Mouse (Mus musculus) MEL (cell line): ENCODE results near the gene D430042O09Rik. TPM values are rescaled to one million over a fixed set of nuclear protein-coding genes. Genes with fewer than 3 reads are reported as not detected.

Source experiments
- DNase-seq: peaks from one replicate; pipeline ENCODE4 v3.0.0; 2011; ENCODE audit warnings: low read depth, low spot score
- H3K27ac ChIP-seq: 2 replicates; pipeline ENCODE4 v1.5.1; 2012; ENCODE audit warnings: low read depth, mild to moderate bottlenecking, control low read depth, low read length, moderate library complexity; ENCODE audit not compliant: control insufficient read depth
- H3K27me3 ChIP-seq, 2 experiments: fragments of 150-350 bp in 1 of 2; sonication (generic) in 1 of 2; 2 replicates each; pipeline ENCODE4 v1.6.1; 2012; ENCODE audit warnings: low read length in 2 of 2, mild to moderate bottlenecking in 2 of 2, improper control_type of control experiment in 1 of 2, moderate library complexity in 1 of 2; ENCODE audit not compliant: insufficient read depth in 2 of 2, control insufficient read depth in 1 of 2
- H3K36me3 ChIP-seq, 2 experiments: 2 replicates each; pipeline ENCODE4 v1.6.1; 2012 to 2014; ENCODE audit warnings: low read length in 2 of 2, improper control_type of control experiment in 1 of 2, inconsistent platforms in 1 of 2, mild to moderate bottlenecking in 1 of 2; ENCODE audit not compliant: insufficient read depth in 2 of 2, control insufficient read depth in 1 of 2
- H3K4me1 ChIP-seq, 2 experiments: fragments of 150-350 bp in 1 of 2; sonication (generic) in 1 of 2; 2 replicates each; pipeline ENCODE4 v1.6.1; 2012; ENCODE audit warnings: low read length in 2 of 2, improper control_type of control experiment in 1 of 2, mild to moderate bottlenecking in 1 of 2; ENCODE audit not compliant: insufficient read depth in 2 of 2, control insufficient read depth in 1 of 2
- H3K4me3 ChIP-seq, 2 experiments: fragments of 150-350 bp in 1 of 2; sonication (generic) in 1 of 2; 2 replicates each; pipeline ENCODE4 v1.5.1; 2012; ENCODE audit warnings: low read depth in 2 of 2, low read length in 2 of 2, mild to moderate bottlenecking in 2 of 2, moderate library complexity in 2 of 2, control low read depth in 1 of 2, improper control_type of control experiment in 1 of 2; ENCODE audit not compliant: control insufficient read depth in 1 of 2, insufficient read depth in 1 of 2
- H3K79me2 ChIP-seq: 2 replicates; pipeline ENCODE4 v1.6.1; 2012; ENCODE audit warnings: mild to moderate bottlenecking, low read length, moderate library complexity; ENCODE audit not compliant: control insufficient read depth, poor library complexity, insufficient read depth
- H3K9ac ChIP-seq: 2 replicates; pipeline ENCODE4 v1.6.1; 2012; ENCODE audit warnings: low read depth, mild to moderate bottlenecking, control low read depth, low read length, moderate library complexity; ENCODE audit not compliant: control insufficient read depth, poor library complexity, severe bottlenecking
- H3K9me3 ChIP-seq: fragments of 150-350 bp; sonication (generic); replicated peaks from 2 replicates; pipeline ENCODE4 v1.6.1; 2012; ENCODE audit warnings: mild to moderate bottlenecking, low read length, improper control_type of control experiment, moderate library complexity; ENCODE audit not compliant: insufficient read depth
- E2F4 ChIP-seq: IDR thresholded peaks from 2 replicates; pipeline ENCODE4 v1.6.1; 2011; ENCODE audit warnings: low read depth, low read length, improper control_type of control experiment, borderline replicate concordance
- ETS1 ChIP-seq: IDR thresholded peaks from 2 replicates; pipeline ENCODE4 v1.6.1; 2012; ENCODE audit warnings: low read depth, mild to moderate bottlenecking, inconsistent platforms, low read length, improper control_type of control experiment, moderate library complexity
- GATA1 ChIP-seq: IDR thresholded peaks from 2 replicates; pipeline ENCODE4 v1.6.1; 2011; ENCODE audit warnings: low read depth, low read length, improper control_type of control experiment
- JUND ChIP-seq: IDR thresholded peaks from 2 replicates; pipeline ENCODE4 v1.6.1; 2011; ENCODE audit warnings: low read depth, mild to moderate bottlenecking, improper control_type of control experiment, low read length
- KAT2A ChIP-seq: conservative IDR thresholded peaks from 2 replicates; pipeline ENCODE4 v1.6.1; 2012; ENCODE audit warnings: low read depth, low read length, improper control_type of control experiment, inconsistent platforms
- MAFK ChIP-seq: IDR thresholded peaks from 2 replicates; pipeline ENCODE4 v1.6.1; 2011; ENCODE audit warnings: low read depth, mild to moderate bottlenecking, low read length, improper control_type of control experiment, borderline replicate concordance
- MAX ChIP-seq: IDR thresholded peaks from 2 replicates; pipeline ENCODE4 v1.6.1; 2011; ENCODE audit warnings: low read length, improper control_type of control experiment
- MXI1 ChIP-seq: IDR thresholded peaks from 2 replicates; pipeline ENCODE4 v1.6.1; 2011; ENCODE audit warnings: mild to moderate bottlenecking, low read depth, low read length, improper control_type of control experiment
- POLR2AphosphoS5 ChIP-seq: IDR thresholded peaks from 2 replicates; pipeline ENCODE4 v1.6.1; 2012; ENCODE audit warnings: low read depth, borderline replicate concordance, mild to moderate bottlenecking, inconsistent platforms, low read length, moderate library complexity, mixed read lengths
- RAD21 ChIP-seq: IDR thresholded peaks from 2 replicates; pipeline ENCODE4 v1.6.1; 2011; ENCODE audit warnings: mild to moderate bottlenecking, low read depth, low read length, improper control_type of control experiment
- RCOR1 ChIP-seq: IDR thresholded peaks from 2 replicates; pipeline ENCODE4 v1.6.1; 2012; ENCODE audit warnings: low read depth, mild to moderate bottlenecking, inconsistent platforms, low read length, improper control_type of control experiment
- SIN3A ChIP-seq: IDR thresholded peaks from 2 replicates; pipeline ENCODE4 v1.6.1; 2012; ENCODE audit warnings: low read length, improper control_type of control experiment, inconsistent platforms
- SMC3 ChIP-seq: IDR thresholded peaks from 2 replicates; pipeline ENCODE4 v1.6.1; 2011; ENCODE audit warnings: low read depth, low read length, improper control_type of control experiment
- UBTF ChIP-seq: IDR thresholded peaks from 2 replicates; pipeline ENCODE4 v1.6.1; 2012; ENCODE audit warnings: low read depth, mild to moderate bottlenecking, inconsistent platforms, low read length, improper control_type of control experiment, moderate library complexity, borderline replicate concordance; ENCODE audit not compliant: insufficient read depth
- USF1 ChIP-seq: IDR thresholded peaks from 2 replicates; pipeline ENCODE4 v1.6.1; 2014; ENCODE audit warnings: low read depth, mild to moderate bottlenecking, inconsistent platforms, low read length, improper control_type of control experiment, moderate library complexity
- ZKSCAN1 ChIP-seq: IDR thresholded peaks from 2 replicates; pipeline ENCODE4 v1.6.1; 2012; ENCODE audit warnings: low read depth, mild to moderate bottlenecking, inconsistent platforms, low read length, improper control_type of control experiment, moderate library complexity
- ZNF384 ChIP-seq: IDR thresholded peaks from 2 replicates; pipeline ENCODE4 v1.6.1; 2012; ENCODE audit warnings: low read depth, mild to moderate bottlenecking, inconsistent platforms, low read length, improper control_type of control experiment
- polyA plus RNA-seq, 2 experiments: library from polyadenylated mRNA; stranded (reverse) in 1 of 2; unstranded in 1 of 2; fragments of >175 nt in 1 of 2; fragments of >200 nt in 1 of 2; gene quantifications; 2 replicates each; pipeline versions ENCODE4 v1.2.1 to v1.2.4; 2012; ENCODE audit warnings: low replicate concordance in 2 of 2, low read depth in 1 of 2; ENCODE audit not compliant: insufficient read length in 2 of 2, insufficient read depth in 1 of 2, missing spikeins in 1 of 2
- total RNA-seq: library from RNA; depleted of rRNA; stranded (reverse); fragments of 300-350 nt; gene quantifications from 2 replicates; pipeline ENCODE4 v1.2.3, GENCODE M21; 2012

The D430042O09Rik gene
- total and polyA plus RNA-seq, 3 experiments: 6.2 to 12.8 TPM; not detected in 1

DNA sequence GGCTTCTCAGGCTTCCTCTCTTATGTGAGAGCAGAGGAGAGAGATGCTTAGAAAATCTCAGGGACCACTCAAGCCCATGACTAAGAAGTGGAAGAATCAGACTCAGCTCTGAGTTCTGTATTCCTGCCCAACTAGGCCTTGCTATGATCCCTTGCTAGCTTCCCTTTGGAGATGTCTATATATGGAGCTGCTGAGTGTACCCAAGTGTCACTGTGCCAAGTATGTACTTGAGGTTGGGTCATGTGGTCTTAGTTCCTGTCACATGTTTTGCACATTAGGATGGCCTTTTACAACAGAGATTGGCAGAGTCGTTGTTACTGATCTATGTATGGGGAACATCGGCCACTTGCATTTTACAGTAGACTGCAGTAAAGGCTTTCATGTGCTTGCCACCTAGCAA lies 54.6 kb downstream of the D430042O09Rik start:
- H3K79me2 ChIP-seq: no peaks in the 10 kb centered on the region
- H3K9me3 ChIP-seq: no peaks in the 10 kb centered on the region
- no peak overlapping the region for H3K9ac ChIP-seq
- H3K27me3 ChIP-seq: no peaks in the 10 kb centered on the region
- no peak for DNase-seq
- H3K4me3 ChIP-seq: no peak overlapping the region
- no peaks in the 10 kb centered on the region for H3K4me1 ChIP-seq
- H3K27ac ChIP-seq: no peak overlapping the region
- no peaks in the 10 kb centered on the region for H3K36me3 ChIP-seq
- no peak for TF ChIP-seq UBTF
- TF ChIP-seq SMC3: no peak
- peak; percentile 25; the same call in 1 of the 2 replicates for TF ChIP-seq USF1
- no peak for TF ChIP-seq KAT2A

DNA sequence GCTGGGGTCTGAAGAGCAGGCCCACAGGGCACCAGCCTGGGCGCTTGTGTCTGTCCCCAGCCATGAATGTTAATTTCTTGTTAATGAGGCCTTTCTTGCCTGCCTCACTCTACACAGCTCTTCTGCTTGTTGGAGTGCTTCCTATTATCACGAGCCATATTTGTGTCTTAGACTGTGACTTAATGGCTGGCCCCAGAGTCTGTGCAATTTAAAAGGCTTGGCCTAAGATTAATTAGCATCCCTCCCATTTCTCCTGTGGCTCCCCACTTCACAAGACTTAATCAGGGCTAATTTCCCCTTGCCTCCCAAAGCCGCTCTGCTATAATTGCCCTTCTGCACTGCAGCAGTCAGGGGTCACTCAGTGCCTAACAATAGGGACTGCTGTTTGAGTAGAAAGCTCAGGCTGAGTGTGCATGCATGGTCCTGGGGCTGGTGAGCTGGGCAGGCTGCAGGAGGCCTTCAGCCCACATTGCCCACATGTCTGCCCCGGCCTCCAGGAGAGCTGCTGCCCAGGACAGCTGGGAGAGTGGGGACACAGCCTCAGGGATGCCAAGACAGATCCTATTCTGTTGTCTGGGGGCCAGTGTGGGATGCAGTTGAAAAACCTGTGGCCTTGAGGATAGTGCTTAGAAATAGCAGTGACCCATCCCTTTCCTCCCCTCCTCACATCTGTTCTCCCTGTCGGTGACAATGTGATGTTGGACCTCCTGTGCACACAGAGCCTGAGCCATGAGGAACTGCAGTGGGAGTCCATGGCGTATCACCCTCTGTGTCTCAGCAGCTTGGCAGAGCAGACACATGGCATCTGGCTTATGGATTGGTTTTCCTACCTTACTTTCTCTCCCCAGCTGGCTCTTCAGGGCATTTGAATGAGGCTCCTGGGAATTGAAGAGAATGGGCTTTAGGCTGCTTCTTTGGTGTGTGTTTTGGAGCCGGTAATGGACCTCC lies 55.5 kb downstream of the D430042O09Rik start:
- Histone ChIP-seq H3K4me3 (no peak overlapping the region), H3K9ac (no peak overlapping the region), H3K27me3 (no peaks in the 10 kb centered on the region), H3K4me1 (no peaks in the 10 kb centered on the region), H3K79me2 (no peaks in the 10 kb centered on the region), H3K27ac (no peak overlapping the region), H3K36me3 (no peaks in the 10 kb centered on the region), H3K9me3 (no peaks in the 10 kb centered on the region)
- no peak for TF ChIP-seq RCOR1
- no peak for TF ChIP-seq MAFK
- TF ChIP-seq E2F4: no peak
- no peak for TF ChIP-seq UBTF
- no peak for TF ChIP-seq ZKSCAN1
- no peak for TF ChIP-seq JUND
- TF ChIP-seq SMC3: no peak
- no peak for TF ChIP-seq MXI1
- TF ChIP-seq POLR2AphosphoS5: no peak
- TF ChIP-seq RAD21: no peak
- TF ChIP-seq GATA1: no peak
- no peak for TF ChIP-seq MAX
- TF ChIP-seq ETS1: no peak
- TF ChIP-seq SIN3A: no peak
- no peak for TF ChIP-seq ZNF384
- DNase-seq: no peak
